Mouse (Mus musculus) spleen, adult 2 months (tissue): ENCODE results near the gene A530084C06Rik.

Experiments used
- CTCF ChIP-seq: fragments of 200-500 bp; IDR thresholded peaks from 2 replicates; pipeline ENCODE4 v1.5.1; 2011; ENCODE audit warnings: mild to moderate bottlenecking, inconsistent platforms; ENCODE audit not compliant: insufficient read depth, insufficient read length, insufficient replicate concordance; ENCODE audit errors: extremely low read depth
- POLR2A ChIP-seq: fragments of 200-500 bp; IDR thresholded peaks from 2 replicates; pipeline ENCODE4 v1.6.1; 2011; ENCODE audit warnings: low read depth, low read length, inconsistent platforms

DNA sequence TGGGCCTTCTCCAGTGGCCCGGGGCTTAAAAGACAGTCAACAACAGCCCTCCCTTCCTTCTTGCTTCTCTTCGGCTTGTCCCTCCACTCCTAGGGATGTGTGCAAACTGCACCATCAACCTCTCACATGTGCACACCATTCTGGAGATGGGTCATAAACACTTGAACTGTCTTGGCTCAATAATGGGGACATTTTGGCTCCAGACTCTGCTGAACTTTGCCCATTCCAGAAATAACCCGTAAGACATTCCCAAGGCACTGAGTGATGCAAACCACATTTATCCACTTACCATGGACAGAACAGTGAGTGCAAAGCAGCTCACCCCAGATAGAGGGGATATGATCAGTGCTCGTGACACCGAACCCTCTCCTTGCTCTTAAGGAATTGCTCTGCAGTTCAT is 40.4 kb upstream of the A530084C06Rik start:
- TF ChIP-seq CTCF (no peak), POLR2A (no peak)
